Mouse (Mus musculus): ENCODE results near the gene Ulk4. TPM values are rescaled to one million over a fixed set of nuclear protein-coding genes. Genes with fewer than 3 reads are reported as not detected.
"Not testable (repeated sequence)": the region's sequence is repeated elsewhere in the genome, so short reads cannot be mapped to it uniquely, and the experiment has no call there.

The Ulk4 gene
- polyA plus RNA-seq, 1 experiment = 5.9 TPM

GRCm38 (mm10) chr9:120918642-120919041 lies 358.4 kb downstream of the Ulk4 start:
- peak in 1 of 2 experiments; percentile 60 for DNase-seq (ENCODE audit: extremely low spot score in 1 of 2, low spot score in 1 of 2)

GRCm38 (mm10) chr9:120918211-120918610 lies 358.8 kb downstream of the Ulk4 start:
- DNase-seq (ENCODE audit: extremely low spot score in 1 of 2, low spot score in 1 of 2) = no peak

GRCm38 (mm10) chr9:120917619-120918018 lies 359.4 kb downstream of the Ulk4 start:
- not testable (repeated sequence) for DNase-seq (ENCODE audit: extremely low spot score in 1 of 2, low spot score in 1 of 2)

- DNase-seq (ENCODE audit: extremely low spot score in 1 of 2, low spot score in 1 of 2) = no peak
Measured at GRCm38 (mm10) chr9:120914877-120915459, 362.0 kb downstream of the Ulk4 start.

- DNase-seq (ENCODE audit: extremely low spot score in 1 of 2, low spot score in 1 of 2) = no peak
Measured at GRCm38 (mm10) chr9:120914429-120914828, 362.6 kb downstream of the Ulk4 start.

GRCm38 (mm10) chr9:120913152-120913551 lies 363.8 kb downstream of the Ulk4 start:
- no peak for DNase-seq (ENCODE audit: extremely low spot score in 1 of 2, low spot score in 1 of 2)

GRCm38 (mm10) chr9:120908461-120908860 lies 368.5 kb downstream of the Ulk4 start:
- no peak for DNase-seq (ENCODE audit: extremely low spot score in 1 of 2, low spot score in 1 of 2)

Other genes starting within 250 kb of the Ulk4 start
- gene Trak1, start 20.3 kb upstream of the Ulk4 start, polyA plus RNA-seq (2012; rRNA removed) = 136 and 139 TPM in 2 replicates
- gene Cck, start 218.5 kb upstream of the Ulk4 start, polyA plus RNA-seq (2012; rRNA removed) = 1,294 and 1,474 TPM in 2 replicates

Data from frontal cortex, adult 2 months (tissue).